Mouse (Mus musculus) hindbrain, embryonic 16.5 days (tissue): ENCODE measurements around the gene Nfyc. TPM values are rescaled to one million over a fixed set of nuclear protein-coding genes. Genes with fewer than 3 reads are reported as not detected.

Experiments
- ATAC-seq: fragments of 200-750 bp; cut with Nextera tagmentation; 2 replicates; pipeline ENCODE4 v1.8.0; 2017; ENCODE audit warnings: moderate TSS enrichment, moderate library complexity
- H3K27ac ChIP-seq: fragments of 300-500 bp; sonication (generic); 2 replicates; pipeline ENCODE4 v1.5.1; 2014; ENCODE audit warnings: low read depth, mild to moderate bottlenecking, control low read depth, low read length, moderate library complexity
- H3K27me3 ChIP-seq: fragments of 300-500 bp; sonication (generic); replicated peaks from 2 replicates; pipeline ENCODE4 v1.6.1; 2014; ENCODE audit warnings: low read length; ENCODE audit not compliant: control insufficient read depth, insufficient read depth
- H3K36me3 ChIP-seq: fragments of 300-500 bp; sonication (generic); 2 replicates; pipeline ENCODE4 v1.6.1; 2014; ENCODE audit warnings: mild to moderate bottlenecking, low read length, moderate library complexity, mixed read lengths; ENCODE audit not compliant: control insufficient read depth, insufficient read depth
- H3K4me1 ChIP-seq: fragments of 300-500 bp; sonication (generic); 2 replicates; pipeline ENCODE4 v1.6.1; 2014; ENCODE audit warnings: low read depth, low read length; ENCODE audit not compliant: control insufficient read depth, insufficient read depth
- H3K4me2 ChIP-seq: fragments of 300-500 bp; sonication (generic); 2 replicates; pipeline ENCODE4 v1.6.1; 2014; ENCODE audit warnings: mild to moderate bottlenecking, low read length, control low read depth, moderate library complexity
- H3K4me3 ChIP-seq: fragments of 300-500 bp; sonication (generic); 2 replicates; pipeline ENCODE4 v1.5.1; 2014; ENCODE audit warnings: mild to moderate bottlenecking, low read length, control low read depth, moderate library complexity
- H3K9ac ChIP-seq: fragments of 300-500 bp; sonication (generic); 2 replicates; pipeline ENCODE4 v1.6.1; 2014; ENCODE audit warnings: low read depth, mild to moderate bottlenecking, control low read depth, low read length, moderate library complexity
- H3K9me3 ChIP-seq: fragments of 300-500 bp; sonication (generic); 2 replicates; pipeline ENCODE4 v1.6.1; 2014; ENCODE audit warnings: mild to moderate bottlenecking, low read length, moderate library complexity; ENCODE audit not compliant: control insufficient read depth
- WGBS: fragments of 180-500 bp; shearing (Covaris S2); extraction: QIAGEN DNeasy Blood & Tissue Kit; methylation state at CpG from one replicate; pipeline ENCODE4 v1.1.7; 2014; 5-methylcytosine and 5-hydroxymethylcytosine counted together
- microRNA counts: library from miRNA; unstranded; fragments of <30 nt; microRNA quantifications from one replicate; lab custom pipeline; 2016
- microRNA-seq: library from miRNA; unstranded; fragments of <30 nt; microRNA quantifications from one replicate; pipeline ENCODE4, GENCODE M21; 2017
- polyA plus RNA-seq: library from polyadenylated mRNA; unstranded; fragments of >200 nt; fragmentation: Nextera tagmentation; extraction: Ambion mirVana; gene quantifications from 2 replicates; pipeline ENCODE4 v1.2.1, GENCODE M21; 2015

Nfyc gene
- polyA plus RNA-seq, 1 experiment from 2014 or later, result 75.8 TPM

DNA sequence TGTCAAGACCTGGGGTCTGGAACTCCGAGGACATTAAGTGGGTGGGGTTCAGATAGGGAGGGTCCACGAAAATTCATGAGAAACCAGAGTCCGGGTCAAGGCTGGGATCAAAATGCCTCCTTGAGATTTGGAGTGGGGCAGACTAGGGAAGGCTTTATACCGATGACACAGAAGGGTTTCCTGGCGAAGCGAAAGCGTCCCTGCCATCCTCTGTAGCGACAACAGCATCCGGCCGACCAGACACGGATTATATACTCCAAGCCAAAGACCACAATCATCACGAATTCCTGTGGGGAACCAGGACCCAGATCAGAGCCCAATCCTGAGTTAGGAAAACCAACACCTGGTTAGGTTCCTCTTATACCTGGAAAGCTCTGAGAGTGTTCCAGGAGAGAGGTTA is 114.6 kb downstream of the Nfyc start:
- WGBS, result 18% methylated on average over 12 of the region's 12 CpGs
- H3K9ac ChIP-seq, result peak overlapping the region; percentile 28; the same call in 1 of the 2 replicates
- no peaks in the 10 kb centered on the region; the same call in 1 of the 2 replicates for H3K27me3 ChIP-seq
- no peak for ATAC-seq
- peak overlapping the region; percentile 35 for H3K4me3 ChIP-seq
- H3K27ac ChIP-seq, result no peak overlapping the region
- H3K4me2 ChIP-seq, result peak overlapping the region; percentile 60
- H3K4me1 ChIP-seq, result peaks cover 12% of the 10 kb centered on the region
- no peaks in the 10 kb centered on the region for H3K9me3 ChIP-seq
- H3K36me3 ChIP-seq, result no peaks in the 10 kb centered on the region

DNA sequence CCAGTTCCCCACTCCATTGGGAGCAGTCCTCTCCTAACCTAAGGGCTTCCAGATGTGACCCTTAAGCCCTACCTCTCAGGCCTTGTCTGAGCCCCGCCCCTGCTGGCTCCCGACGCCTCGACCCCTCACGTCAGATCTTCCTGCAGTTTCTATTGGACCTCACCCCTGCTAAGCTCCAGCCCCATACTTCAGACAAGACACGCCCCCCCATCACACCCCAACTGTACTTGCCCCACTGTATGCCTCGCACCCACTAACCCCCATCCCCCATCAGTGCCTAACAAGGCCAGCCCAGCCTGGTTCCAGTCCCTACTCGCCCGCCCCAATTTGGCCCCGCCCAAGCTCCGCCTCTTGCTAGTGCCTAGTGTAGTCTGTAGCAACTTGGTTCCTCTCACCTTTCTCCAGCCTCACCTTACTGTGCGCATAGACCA is 115.2 kb downstream of the Nfyc start:
- peak; percentile 83 for ATAC-seq

DNA sequence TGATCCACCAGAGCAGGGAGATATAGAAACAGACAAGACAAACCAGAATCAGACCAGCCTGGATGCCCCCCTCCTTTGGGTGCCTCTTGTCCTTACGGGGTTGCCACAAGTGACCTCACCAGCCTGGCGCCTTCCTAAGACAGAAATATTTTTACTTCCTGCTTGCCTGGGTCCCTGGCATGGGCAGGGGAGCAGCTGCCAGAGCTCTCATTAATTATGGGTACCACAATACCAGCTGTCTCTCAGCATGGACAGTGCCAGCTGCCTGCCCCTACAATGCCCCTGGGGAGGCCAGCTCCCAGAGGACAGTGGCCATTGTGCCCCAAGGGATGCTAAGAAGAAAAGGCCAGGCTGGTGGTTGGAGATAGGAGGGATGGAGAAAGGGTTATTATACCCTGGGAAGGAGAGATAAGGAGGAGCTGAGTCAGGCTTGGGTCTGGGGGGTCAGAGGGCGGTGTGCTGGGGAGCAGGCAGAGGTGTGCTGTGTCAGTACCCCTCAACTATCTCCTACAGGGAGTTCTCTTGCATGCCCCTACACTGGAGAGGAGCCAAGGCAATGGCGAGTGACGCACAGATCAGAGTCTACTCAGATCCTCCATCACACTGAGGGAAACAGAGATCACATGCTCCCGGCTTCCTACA is 117.4 kb downstream of the Nfyc start:
- peaks cover 12% of the 10 kb centered on the region for H3K4me1 ChIP-seq
- no peak overlapping the region for H3K4me2 ChIP-seq
- no peaks in the 10 kb centered on the region for H3K9me3 ChIP-seq
- no peaks in the 10 kb centered on the region for H3K36me3 ChIP-seq
- no peaks in the 10 kb centered on the region; the same call in 1 of the 2 replicates for H3K27me3 ChIP-seq
- 57% methylated on average over 6 of the region's 6 CpGs for WGBS
- no peak overlapping the region for H3K27ac ChIP-seq
- H3K9ac ChIP-seq, result no peak overlapping the region
- ATAC-seq, result 0 out of 2 replicates have a peak, but pooled peaks have one; percentile 4
- no peak overlapping the region for H3K4me3 ChIP-seq

More for the DNA sequence above, 115.2 kb downstream of the Nfyc start:
- no peak overlapping the region for H3K27ac ChIP-seq
- H3K9ac ChIP-seq, result peak overlapping the region; percentile 28
- WGBS, result 2% methylated on average over 12 of the region's 12 CpGs
- peak overlapping the region; percentile 60 for H3K4me2 ChIP-seq
- H3K9me3 ChIP-seq, result no peaks in the 10 kb centered on the region
- no peaks in the 10 kb centered on the region for H3K36me3 ChIP-seq
- H3K4me1 ChIP-seq, result peaks cover 12% of the 10 kb centered on the region
- no peaks in the 10 kb centered on the region; the same call in 1 of the 2 replicates for H3K27me3 ChIP-seq
- H3K4me3 ChIP-seq, result peak overlapping the region; percentile 35

DNA sequence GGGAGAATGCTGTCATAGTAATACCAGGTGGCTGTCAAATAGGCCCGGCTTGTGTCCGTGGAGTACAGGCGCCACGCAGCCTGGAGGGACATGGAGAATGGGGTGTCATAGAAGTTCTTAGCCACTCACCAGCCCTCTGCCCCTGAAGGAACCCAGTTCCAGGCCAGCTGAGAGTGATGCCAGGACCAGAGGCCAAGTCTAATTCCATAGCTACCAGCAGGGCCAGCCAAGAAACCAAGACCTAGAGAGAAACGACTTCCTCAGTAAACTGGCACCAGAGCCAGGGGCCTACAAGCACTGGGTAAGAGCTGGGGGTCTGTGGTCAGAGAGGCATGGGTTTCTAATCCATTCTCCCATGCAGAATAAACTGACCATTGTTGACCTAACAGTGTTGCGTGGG is 118.4 kb downstream of the Nfyc start:
- Histone ChIP-seq H3K36me3 (no peaks in the 10 kb centered on the region), H3K27me3 (no peaks in the 10 kb centered on the region; the same call in 1 of the 2 replicates), H3K9ac (no peak overlapping the region), H3K4me2 (no peak overlapping the region), H3K27ac (no peak overlapping the region), H3K9me3 (no peaks in the 10 kb centered on the region), H3K4me3 (no peak overlapping the region), H3K4me1 (peaks cover 12% of the 10 kb centered on the region)
- ATAC-seq, result no peak
- WGBS, result 84% methylated on average over 6 of the region's 6 CpGs

DNA sequence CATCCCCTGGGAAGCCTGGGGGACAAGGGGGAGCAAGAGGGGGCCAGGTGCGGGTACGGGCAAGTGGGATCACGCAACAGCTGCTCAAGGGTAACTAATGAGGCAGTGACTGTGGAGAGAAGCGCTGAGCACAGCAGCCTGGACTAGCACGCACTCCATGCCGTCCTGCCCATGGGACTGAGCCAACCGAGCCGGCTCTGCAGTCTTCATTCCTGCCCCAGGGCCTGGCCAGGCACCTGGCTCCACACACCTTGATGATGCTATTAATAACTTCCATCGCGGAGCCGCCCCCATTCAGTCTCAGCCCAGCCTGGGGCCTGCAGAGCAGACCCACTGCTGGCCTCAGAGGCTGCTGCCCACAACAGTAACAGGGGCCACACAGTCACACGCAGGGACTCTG is 119.1 kb downstream of the Nfyc start:
- no peaks in the 10 kb centered on the region for H3K36me3 ChIP-seq
- no peak overlapping the region for H3K27ac ChIP-seq
- no peak for ATAC-seq
- H3K4me3 ChIP-seq, result no peak overlapping the region
- H3K9ac ChIP-seq, result no peak overlapping the region
- H3K9me3 ChIP-seq, result no peaks in the 10 kb centered on the region
- H3K27me3 ChIP-seq, result no peaks in the 10 kb centered on the region; the same call in 1 of the 2 replicates
- WGBS, result 53% methylated on average over 11 of the region's 12 CpGs
- no peak overlapping the region for H3K4me2 ChIP-seq
- peaks cover 12% of the 10 kb centered on the region for H3K4me1 ChIP-seq

MicroRNAs within 50 kb of the gene (microRNA counts, 519-probe panel; counts per million panel counts)
- microRNA mmu-miR-30e (lab: Ali Mortazavi, UCI), result 2,388 counts per million, percentile 58 among the panel's probes with 10 or more counts

Small RNA genes within 50 kb of the gene (microRNA-seq; reads per million reads assigned to microRNA genes)
- gene Gm23936 (not detected), gene Mir30c-1 (67.1 reads per million, percentile 44 among the genes with 10 or more reads in this experiment), gene Mir30e (not detected), gene Mir30f (not detected)

Other genes starting within 250 kb of the Nfyc start
- gene Gm8439, start 242.8 kb downstream of the Nfyc start, polyA plus RNA-seq, result not detected in 2 replicates
- 1.2 and 2.4 TPM in 2 replicates for gene Cited4, start 165.0 kb downstream of the Nfyc start, polyA plus RNA-seq
- gene Kcnq4, start 83.0 kb downstream of the Nfyc start, polyA plus RNA-seq, result 7.5 and 7.8 TPM in 2 replicates
- gene Rims3, start 23.2 kb upstream of the Nfyc start, polyA plus RNA-seq, result 24.0 and 28.6 TPM in 2 replicates
- gene Exo5, start 93.4 kb upstream of the Nfyc start, polyA plus RNA-seq, result 28.0 and 29.8 TPM in 2 replicates
- 6.1 and 6.3 TPM in 2 replicates for gene Zfp69, start 120.1 kb upstream of the Nfyc start, polyA plus RNA-seq
- 40.9 and 42.3 TPM in 2 replicates for gene Smap2, start 185.7 kb upstream of the Nfyc start, polyA plus RNA-seq
- 15.4 and 19.3 TPM in 2 replicates for gene Col9a2, start 207.8 kb upstream of the Nfyc start, polyA plus RNA-seq